Mouse (Mus musculus) cerebellum, postnatal 36 days (tissue): ENCODE measurements at regions not wholly inside any gene's neighbourhood (a gene's known extent, or its start where the extent isn't known, plus 50 kb on each side); places are given as distances from the start of the nearest gene placed in this dataset.

Experiments
- DNase-seq, 2 experiments: peaks; one replicate each; pipeline ENCODE4 v3.0.0; 2021 to 2022; ENCODE audit warnings: mixed read lengths in 2 of 2

DNA sequence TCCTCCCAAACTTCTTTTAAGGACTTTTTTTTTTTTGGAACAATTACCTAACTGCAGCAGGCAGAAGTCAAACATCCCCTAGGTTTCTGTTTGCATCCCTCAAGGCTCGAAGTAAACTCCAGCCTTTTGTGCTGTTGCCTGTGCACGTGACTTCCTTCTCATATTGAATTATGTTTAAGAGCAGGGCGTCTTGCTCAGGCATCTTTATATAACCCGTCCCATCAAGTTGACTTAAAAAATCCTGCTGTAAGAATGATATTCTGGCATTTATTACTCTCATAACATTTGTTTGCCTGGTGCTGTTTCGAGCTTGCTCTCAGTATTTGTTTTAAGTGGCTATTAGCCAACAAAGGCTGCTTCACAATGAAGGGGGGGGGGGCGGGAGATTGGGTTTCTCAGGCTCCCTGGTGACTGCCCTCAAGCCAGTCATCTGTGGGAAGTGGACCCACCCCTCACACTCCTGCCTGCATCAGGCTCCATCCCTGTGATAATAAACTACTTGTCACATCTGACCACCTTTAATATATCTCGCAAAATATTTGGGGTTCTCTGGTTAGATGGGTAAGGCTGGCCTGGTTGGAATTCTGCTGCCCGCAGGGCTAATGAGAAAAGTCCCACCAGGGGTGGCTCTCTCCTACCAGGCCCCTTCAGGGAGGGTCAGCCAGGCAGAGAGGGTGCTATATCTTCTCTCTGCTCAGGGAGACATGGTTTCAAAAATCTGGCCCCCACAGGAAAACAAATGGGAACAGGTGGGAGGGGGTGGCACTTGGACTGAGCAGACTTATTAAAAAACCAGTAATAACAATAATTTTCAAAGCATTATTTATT, 277.1 kb upstream of the Atp5g3 start:
- DNase-seq: no peak

DNA sequence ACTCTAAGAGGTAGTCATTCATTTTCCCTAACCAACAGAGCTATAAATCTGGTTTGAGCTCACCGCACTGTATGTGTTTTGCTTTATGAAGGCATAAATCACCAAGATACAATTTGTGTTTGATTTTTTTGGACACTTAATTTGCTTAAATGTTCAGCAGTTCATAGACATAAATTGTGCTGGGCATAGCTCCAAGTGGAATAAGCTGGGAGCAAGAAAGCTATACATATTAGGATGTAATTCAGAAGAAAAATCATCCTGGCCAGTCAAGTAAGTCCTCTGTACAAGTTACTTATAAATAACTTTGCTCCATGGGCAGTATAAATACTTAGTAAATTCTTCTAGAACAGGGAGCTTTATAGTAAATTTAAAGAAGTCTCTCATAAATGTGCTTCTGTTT, 267.0 kb upstream of the Atp5g3 start:
- no peak for DNase-seq

DNA sequence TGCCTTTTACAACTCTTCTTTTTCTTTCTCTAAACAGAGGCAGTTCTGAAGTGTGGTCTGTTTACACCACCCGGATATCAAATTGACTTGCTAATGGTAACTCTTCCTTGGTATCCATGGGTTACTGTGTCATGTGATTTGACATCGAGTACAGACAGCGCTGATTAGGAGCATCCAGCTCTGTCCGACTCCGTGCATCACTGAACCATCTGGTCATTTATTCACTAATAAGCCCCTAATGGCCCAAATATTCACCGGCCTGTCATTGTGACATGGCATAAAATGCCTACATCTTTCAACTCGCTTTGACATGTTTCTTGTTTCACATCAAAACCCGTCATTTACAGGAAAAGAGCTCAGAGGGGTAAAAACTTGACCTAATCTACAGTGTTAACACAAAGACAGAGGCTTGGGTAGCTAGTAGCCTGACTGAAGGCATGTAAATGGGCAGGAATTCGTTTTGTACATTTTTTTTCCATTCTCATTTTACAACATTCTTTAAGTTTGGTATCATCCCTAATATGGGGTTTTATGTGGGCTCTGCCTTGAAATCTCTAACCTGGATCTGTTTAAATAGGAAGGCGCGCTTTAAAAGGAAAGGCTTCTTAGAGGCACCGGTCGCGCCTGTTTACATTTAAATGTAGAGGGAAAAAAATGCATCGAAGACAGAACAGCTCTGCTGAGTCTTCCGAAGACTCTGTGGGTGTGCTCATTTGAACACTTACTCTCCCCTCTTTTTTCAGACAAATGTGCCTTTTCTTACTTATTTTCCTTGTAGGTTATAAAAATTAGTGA, 257.8 kb upstream of the Atp5g3 start:
- DNase-seq: no peak

DNA sequence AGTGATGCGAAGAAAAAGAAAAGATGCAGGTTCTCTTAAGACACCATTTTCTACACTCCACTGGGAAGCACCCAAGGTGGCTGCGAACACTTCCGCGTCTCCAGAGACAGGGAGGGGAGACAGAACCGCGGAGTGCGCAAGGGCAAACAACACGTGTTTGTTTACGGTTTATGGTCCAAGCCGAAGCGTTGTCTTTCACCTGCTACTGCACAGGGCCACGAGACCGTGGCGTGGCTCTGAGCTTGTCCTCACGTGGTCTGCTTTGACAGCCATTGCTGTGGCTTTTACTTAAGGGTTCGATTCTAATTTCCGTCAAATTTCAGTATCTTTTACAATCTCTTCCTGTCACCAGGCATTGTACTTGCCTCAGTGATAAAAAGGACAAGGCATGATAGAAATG, 257.2 kb upstream of the Atp5g3 start:
- no peak for DNase-seq

DNA sequence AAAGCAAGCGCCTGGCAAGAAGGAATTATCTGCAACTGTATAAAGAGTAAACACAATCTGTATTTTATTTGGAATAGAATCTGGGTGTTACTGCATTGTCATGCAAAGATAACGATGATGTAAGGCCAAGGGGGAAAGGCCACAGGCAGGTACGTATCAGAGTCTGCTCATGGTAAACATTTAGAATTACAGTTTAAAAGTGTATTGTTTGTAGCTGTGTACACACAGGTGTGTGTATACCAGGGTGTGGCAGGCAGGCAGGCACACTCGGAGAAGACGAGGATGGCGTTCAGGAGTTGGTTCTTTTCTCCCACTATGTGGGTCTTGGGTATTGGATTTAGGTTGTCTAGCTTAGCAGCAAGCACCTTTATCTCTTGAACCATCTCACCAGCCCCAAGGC, 242.9 kb upstream of the Atp5g3 start:
- DNase-seq: no peak

DNA sequence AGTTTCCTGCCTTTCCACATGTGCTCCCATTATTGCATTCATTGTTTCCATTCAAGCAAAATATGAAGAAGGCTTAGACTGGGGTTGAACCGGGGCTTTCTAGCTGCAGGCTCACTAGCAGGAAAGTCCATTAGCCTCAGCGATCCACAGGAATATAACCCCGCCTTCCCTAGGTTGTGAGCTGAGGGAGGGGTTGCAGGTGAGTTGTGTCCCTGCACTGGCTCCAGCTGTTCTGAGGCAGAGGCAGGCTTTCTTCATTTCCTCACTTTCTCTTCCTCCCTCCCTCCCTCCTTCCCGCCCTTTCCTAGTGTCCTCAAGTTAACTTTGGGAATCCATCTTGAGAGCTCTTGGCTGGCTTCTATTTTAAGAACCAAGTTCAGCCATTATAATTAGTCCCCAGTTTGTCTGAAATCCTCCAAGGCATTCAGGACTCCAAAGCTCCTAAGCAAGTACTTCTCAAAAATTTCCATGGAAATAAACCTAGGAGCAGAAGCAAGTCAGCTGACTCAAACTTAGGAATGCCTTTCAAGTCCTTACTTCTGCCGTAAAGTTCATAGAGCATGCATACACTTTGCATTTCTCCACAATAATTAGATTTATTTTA, 242.2 kb upstream of the Atp5g3 start:
- no peak for DNase-seq

DNA sequence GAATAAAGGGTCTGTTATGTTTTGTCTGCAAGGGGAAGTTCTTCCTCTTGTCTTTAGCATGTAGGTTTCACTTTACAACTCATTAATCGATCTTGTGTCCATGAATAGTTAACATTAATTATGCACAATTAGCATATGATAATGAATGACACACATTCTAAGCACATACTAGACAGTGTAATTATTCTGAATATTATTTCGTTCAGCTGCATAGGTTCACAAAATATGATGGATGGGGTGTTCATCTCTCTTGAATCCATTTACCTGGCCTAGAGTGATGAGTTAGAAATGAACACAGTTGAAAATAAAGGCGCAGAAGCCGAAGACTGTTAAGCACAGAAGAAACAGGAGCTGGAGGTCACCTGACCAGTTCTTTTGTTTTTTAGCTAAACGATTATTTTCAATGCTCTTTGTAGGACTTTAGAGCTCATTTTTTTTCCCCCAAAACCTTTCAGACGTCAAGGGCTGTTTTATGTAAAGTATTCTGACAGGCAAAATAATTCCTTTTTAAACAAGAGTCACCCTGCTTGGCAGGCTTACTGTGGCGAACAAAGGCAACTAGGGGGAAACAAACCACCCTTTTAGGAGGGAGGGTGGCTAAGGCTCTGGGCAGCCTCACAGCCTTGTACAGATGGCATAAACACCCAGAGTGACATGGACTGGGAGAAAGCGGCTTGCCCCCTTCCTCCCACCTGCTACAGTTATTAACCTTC, 241.6 kb upstream of the Atp5g3 start:
- DNase-seq: no peak

DNA sequence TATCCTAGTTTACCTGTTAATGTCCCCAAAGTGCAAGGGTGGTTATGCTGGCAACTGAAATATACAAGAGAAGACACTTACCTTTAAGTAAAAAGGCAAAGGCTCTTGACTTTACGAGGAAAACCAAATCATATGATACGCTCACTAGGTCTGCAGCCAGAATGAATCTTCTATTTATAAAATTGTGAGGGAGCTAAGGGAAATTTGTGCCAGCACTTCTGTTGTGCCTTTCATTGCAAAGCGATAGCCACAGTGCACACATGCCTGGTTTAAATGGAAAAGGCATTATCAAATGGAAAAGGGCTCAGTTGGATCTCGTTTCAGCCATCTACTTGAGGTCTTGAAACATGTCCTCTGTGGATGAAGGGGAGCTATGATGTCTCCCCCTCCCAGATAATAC, 236.1 kb upstream of the Atp5g3 start:
- no peak for DNase-seq

DNA sequence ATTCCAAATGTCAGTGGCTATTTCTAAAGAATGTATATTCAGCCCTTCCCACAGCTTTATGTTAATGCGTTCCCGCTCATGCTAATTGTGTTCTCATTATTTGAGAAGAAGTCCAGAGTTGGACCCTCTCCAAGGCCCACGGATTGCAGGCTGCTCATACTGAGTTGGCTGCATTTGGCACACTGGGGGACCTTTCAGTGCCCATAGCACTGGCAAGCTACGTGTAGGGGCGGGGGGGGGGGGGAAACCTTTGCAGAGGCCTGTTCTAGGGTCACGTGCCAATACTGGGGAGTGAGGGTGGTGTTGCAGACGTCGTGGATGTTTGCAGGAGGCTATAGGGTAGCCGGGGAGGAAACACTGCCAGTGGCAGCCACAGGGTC, 225.5 kb upstream of the Atp5g3 start:
- DNase-seq: peak; percentile 17 to 35

DNA sequence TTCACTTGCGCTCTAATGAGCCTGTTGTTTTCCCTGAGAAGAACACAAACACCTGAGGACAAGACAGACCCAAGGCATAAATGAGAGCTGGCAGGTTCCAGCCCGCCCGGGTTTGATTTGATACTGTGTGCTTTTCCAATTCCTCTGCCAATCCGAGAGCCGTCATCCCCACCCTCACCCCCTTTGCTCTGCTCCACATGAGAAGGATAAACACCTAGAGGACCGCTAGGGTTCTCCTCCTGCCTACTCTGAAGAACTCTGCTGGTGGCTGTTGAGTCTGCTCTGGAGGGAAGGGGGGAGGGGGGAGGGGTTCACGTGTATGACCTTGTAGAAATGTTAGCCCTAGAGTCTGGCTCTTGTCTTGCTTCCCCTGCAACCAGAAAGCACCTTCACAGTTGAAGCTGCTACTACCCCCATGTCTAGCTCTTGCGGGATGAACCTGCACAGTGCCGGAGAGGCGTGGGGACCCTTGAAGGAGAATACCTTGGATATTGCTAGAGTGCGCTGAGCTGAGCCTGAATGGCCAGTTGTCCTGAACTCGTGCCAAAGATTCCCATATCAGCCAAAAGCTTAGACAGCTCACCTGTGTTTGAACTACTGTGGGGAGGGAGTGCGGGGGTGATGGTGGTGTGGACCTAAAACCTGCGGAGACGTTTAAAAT, 225.0 kb upstream of the Atp5g3 start:
- no peak for DNase-seq

DNA sequence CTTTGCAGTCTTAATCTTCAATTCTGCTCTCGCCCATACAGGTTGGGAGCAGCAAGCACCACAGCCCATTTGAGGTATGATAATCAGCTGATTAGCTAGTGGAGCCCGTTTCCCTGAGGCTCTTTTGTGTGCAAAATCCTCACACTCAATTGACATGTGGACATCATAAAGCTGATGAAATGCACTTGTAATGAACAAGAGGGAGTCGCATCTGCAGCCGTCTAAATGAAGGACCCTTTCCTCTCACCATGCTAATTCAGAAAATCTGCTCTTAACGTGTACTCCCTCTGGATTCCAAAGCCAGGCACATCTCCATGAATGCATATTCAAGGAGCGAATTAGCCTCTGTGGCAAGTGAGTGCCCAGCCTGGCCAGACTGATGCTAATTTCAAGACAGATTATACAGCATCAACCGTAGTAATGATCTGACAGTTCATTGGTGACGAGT, 219.0 kb upstream of the Atp5g3 start:
- DNase-seq: no peak

DNA sequence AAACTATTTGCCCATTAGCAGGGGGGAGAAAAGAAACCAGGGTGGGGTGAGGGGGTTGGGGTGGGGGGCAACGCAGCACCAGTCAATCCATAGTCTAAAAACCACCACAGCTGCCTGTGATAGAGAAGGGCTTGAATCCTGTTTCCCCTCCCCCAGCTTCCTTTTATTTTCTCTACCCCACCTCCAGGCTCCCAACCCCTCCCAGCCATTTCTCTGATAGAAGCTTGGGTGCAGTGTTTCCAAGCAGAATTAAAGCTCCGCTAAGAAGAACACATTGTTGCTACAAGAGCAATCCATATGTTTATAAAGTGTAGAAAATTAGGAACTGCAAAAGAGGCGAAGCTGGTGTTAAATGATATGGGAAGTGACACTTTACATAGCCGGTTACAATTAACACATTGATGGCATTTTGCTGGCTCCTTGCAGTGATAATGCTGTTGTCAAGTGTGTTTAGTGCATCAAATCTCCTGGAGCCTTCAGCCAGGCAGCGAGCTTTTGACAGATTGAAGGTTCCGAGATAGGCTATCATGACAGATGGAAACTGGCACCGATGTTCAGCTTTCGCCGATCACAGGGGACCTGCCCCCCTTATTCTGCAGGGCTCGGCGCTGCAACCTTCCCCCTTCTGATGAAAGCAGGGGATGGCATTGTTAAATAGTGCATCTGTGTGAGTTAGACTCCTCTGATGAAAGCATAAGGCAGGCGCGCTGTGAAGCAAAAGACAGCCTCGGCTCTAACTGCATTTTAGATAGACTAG, 217.8 kb upstream of the Atp5g3 start:
- DNase-seq: peak in 1 of 2 experiments; percentile 5

DNA sequence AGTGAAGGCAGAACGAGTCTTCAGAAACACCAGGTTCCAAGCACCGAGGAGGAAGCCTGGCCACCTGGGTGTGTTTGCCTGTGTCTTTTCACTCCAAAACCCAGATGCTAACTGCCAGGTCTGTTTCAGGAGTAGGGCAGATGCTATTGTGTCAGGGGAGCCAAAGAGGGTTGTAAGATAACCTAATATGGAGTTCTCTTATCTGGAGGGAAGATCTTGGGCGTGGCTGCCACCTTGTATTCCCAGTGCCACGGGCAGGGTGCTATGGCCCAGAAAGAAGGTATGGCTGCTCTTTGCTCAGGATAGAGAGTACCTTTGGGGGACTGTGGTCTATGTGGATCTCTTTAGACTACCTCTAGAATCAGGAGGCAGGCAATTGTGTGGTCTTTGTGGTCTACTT, 216.0 kb upstream of the Atp5g3 start:
- DNase-seq: no peak

DNA sequence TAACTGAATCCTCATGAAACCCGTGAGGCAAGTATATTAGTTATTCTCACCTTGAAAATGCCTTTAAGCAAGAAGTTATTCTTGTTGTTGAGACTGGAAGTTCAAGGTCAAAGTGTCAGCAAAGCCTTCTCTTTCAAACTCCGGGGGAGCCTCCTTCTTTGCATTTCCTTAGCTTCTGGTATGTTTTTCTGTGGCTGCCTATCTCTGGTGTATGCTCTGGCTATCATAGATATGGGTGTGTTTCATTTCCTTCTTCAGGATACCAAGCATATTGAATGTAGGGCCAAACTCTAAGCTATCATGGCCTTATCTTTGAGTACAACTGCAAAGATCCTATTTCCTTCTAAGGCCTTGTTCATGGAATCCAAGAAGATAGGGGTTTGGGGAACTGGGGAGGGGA, 213.1 kb upstream of the Atp5g3 start:
- no peak for DNase-seq

DNA sequence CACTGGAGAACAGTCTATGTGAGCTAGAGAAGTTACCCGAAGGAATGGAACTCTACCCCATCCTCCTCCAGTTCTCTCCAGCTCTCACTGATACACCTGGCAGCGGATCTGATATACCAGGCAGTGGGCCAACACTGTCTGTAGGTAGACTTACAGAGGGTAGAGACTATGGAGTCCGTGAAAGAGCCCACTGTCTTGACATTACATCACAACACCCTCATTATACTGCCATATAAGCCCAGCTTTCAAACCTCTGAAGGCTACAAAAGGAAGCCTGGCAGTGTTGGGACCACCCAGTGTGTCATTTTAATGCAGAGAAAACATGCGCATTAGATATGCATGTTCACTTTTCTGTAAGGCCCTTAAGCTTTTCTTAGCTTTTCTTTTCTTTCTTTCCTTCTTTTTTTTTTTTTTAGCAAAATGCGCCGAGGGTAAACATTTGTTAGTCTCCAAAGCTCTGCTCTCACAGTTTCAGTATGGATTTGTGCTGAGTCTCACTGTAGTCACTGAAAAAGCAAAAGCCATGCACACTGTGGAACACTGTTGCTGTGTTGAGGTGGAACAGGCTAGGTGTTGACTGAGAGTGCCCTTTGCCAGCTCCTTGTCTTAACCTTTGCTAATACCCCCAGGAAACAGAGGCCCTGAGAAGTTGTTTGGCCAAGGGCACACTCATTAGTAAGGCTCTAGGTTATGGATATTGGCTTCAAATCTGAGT, 212.4 kb upstream of the Atp5g3 start:
- no peak for DNase-seq

DNA sequence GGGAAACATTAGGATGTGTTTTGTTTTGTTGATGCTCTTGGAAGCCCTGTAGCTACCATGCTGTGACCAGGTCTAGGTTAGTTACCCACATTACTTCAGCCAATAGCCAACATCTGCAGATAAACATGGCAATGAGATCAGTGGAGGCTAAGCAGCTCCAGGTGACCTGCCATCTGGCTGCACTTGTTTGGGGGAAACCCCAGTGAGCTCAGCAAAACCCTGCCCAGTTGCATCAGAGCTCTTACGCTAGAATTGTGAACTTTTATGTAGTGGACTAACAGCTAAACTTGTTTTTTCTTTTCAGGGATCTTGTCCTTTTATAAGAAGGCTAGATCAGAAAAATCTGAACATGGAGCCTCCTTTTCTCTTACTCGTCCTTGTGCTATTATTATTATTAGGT, 211.8 kb upstream of the Atp5g3 start:
- no peak for DNase-seq

DNA sequence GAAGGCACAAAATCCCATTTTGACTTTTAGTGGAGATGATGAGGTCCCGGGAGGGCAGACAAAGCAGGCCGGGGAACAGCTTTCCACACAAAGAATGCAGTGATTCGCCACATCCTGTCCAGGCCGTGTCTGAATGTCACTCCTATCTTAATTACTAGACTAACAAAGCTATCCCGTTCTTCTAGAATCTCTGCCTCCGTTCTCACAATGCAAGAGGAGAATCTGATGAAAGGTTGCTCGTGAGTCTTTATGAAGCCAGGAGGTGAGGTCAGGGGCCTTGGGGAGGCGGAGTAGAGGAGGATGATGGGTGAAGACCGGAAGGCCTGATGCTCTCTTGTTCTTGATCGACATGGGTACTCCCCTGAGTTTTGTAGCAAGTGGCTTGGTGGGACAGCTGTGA, 208.9 kb upstream of the Atp5g3 start:
- no peak for DNase-seq

DNA sequence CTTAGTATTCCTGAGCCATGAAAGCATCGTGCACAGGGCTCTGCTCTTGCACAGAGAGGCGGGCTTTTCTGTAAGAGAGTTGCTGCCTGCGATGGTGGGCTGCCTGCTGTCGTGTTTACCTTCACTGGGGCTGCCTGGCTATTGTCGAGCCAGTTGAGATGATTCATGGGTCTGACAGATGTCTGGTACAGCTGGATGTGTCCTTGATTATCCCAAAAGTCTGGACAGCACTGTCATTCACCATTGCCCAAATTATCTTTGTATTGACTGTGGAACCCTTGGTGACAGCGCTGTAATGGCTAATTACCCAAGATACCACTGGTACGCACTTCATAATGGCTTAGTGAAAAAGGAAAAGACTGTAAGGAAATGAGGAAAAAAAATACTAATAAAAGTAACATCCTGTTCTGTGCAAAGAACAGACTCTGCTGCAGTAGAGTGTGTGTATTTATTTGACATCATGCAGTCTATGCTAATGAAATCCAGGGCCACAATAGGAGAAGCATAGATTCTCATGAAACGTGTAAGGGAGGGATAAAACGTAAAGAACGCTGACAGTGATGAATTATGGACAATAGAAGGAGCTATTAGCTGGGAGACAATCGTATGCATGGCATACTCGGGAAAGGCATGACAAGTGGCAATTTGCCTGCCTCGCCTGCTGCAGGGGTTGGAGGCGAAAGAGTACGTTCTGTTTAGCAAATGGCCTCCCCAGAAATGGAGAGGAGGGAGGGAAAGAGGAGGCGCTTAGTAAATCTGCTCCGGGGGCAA, 208.2 kb upstream of the Atp5g3 start:
- DNase-seq: no peak

DNA sequence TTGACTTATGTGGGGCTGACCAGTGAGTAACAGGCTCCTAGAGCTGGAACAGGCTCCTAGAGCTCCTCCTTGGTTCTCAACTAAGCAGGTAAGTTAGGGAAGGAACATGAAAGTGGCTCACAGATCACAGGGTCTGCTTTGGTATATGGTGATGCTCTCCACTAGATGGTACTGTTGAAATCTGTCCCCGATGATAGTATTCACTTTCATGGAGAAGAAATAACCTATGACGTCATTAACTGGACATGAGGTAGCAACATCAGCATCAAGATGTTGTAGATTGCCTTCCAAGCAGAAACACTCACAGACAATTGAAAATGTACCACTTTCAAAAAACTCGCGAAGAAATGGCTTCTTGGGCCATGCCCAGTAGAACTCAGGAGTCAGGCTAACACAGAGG, 195.3 kb upstream of the Atp5g3 start:
- no peak for DNase-seq

DNA sequence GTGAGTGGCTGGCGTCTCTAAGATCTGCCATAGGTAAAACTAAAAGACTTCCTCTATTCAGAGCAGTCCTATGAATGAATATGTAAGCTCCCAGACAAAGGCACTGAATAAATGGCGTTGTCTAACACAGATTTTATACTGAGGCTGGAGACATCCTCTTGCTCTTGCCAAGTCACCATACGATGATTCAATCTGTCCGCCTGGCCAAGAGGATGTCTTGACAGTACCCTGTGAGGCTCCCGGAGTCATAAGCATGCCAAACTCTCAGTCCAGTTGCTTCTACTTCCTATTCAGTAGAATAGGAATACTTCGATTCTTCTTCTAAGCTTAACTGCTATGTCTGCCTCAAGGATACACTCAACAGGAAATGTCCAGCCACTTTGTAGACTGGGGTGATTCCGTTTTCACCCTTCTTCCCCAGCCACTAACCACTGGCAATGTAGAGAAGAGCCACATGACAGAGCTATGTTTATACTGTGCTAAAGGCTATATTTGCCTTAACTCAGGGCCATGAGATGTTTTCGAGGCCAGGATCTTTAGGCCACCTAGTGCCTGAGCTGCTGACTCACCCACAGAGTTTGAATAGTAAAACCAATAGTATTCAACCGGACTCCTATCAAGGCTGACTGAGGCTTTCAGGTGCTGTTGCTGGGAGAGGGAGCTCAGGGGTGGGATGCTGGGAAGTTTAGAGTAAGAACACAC, 188.7 kb upstream of the Atp5g3 start:
- peak; percentile 65 to 66 for DNase-seq
